Mouse (Mus musculus) neural tube, embryonic 13.5 days (tissue): ENCODE data around the gene Osbpl2. TPM values are rescaled to one million over a fixed set of nuclear protein-coding genes. Genes with fewer than 3 reads are reported as not detected.

Experiments
- ATAC-seq: fragments of 200-750 bp; cut with Nextera tagmentation; 2 replicates; pipeline ENCODE4 v1.8.0; 2017; ENCODE audit warnings: low read depth, mild to moderate bottlenecking, moderate TSS enrichment, moderate library complexity
- H3K27ac ChIP-seq: fragments of 300-500 bp; sonication (generic); replicated peaks from 2 replicates; pipeline ENCODE4 v1.5.1; 2015; ENCODE audit warnings: moderate library complexity, mild to moderate bottlenecking, inconsistent platforms
- H3K27me3 ChIP-seq: fragments of 300-500 bp; sonication (generic); 2 replicates; pipeline ENCODE4 v1.6.1; 2015; ENCODE audit warnings: mild to moderate bottlenecking, inconsistent platforms
- H3K36me3 ChIP-seq: fragments of 300-500 bp; sonication (generic); 2 replicates; pipeline ENCODE4 v1.6.1; 2015; ENCODE audit warnings: mild to moderate bottlenecking, inconsistent platforms
- H3K4me1 ChIP-seq: fragments of 300-500 bp; sonication (generic); replicated peaks from 2 replicates; pipeline ENCODE4 v1.6.1; 2015; ENCODE audit warnings: inconsistent platforms
- H3K4me2 ChIP-seq: fragments of 300-500 bp; sonication (generic); 2 replicates; pipeline ENCODE4 v1.6.1; 2015; ENCODE audit warnings: inconsistent platforms, mild to moderate bottlenecking, moderate library complexity
- H3K4me3 ChIP-seq: fragments of 300-500 bp; sonication (generic); 2 replicates; pipeline ENCODE4 v1.5.1; 2015; ENCODE audit warnings: mild to moderate bottlenecking, inconsistent platforms
- H3K9ac ChIP-seq: fragments of 300-500 bp; sonication (generic); 2 replicates; pipeline ENCODE4 v1.6.1; 2015; ENCODE audit warnings: moderate library complexity, mild to moderate bottlenecking, inconsistent platforms
- H3K9me3 ChIP-seq: fragments of 300-500 bp; sonication (generic); 2 replicates; pipeline ENCODE4 v1.6.1; 2016; ENCODE audit warnings: inconsistent platforms
- WGBS: fragments of 180-500 bp; shearing (Covaris S2); methylation state at CpG from one replicate; pipeline ENCODE4 v1.1.7; 2015; 5-methylcytosine and 5-hydroxymethylcytosine counted together
- polyA plus RNA-seq: library from polyadenylated mRNA; unstranded; fragments of >200 nt; fragmentation: Nextera tagmentation; extraction: Ambion mirVana; gene quantifications from 2 replicates; pipeline ENCODE4 v1.2.1, GENCODE M21; 2015

Gene Osbpl2
- polyA plus RNA-seq, 1 experiment from 2014 or later, result 61.2 TPM

- no peaks in the 10 kb centered on the region for H3K9me3 ChIP-seq
- 74% methylated on average over 10 of the region's 10 CpGs for whole genome bisulfite sequencing
- no peak overlapping the region for H3K9ac ChIP-seq
- no peak overlapping the region for H3K4me2 ChIP-seq
- H3K4me3 ChIP-seq, result no peak overlapping the region
- no peak overlapping the region for H3K27ac ChIP-seq
- H3K27me3 ChIP-seq, result no peaks in the 10 kb centered on the region
- peaks cover 36% of the 10 kb centered on the region for H3K4me1 ChIP-seq
- peak; percentile 28; the same call in 1 of the 2 replicates for ATAC-seq
- no peaks in the 10 kb centered on the region for H3K36me3 ChIP-seq
These were observed 78.4 kb downstream of the Osbpl2 start for GRCm38 (mm10) chr2:180197323-180198037.

DNA sequence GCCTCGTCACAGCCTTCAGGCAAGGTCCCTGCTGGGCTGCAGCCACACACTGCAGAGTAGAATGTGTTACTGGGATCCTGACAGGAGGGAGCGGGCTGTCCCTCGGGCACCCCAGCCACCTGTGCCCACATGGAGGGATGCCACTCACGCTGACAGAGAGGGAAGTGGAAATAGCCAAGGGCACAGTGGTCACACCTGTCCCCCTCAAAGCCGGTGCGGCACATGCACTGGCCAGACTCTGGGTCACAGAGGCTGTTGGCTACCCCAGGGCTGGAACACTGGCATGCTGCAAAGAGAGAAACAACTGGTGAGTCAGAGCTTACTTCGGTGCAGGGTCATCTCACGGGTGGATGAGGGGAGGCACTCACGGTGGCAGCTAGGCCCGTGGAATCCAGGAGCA is 79.7 kb downstream of the Osbpl2 start:
- H3K9ac ChIP-seq, result 0 out of 2 replicates have a peak overlapping the region, but pooled peaks have one; percentile 22
- no peak overlapping the region for H3K4me2 ChIP-seq
- no peak overlapping the region for H3K4me3 ChIP-seq
- H3K27me3 ChIP-seq, result no peaks in the 10 kb centered on the region
- WGBS, result 84% methylated on average over 10 of the region's 10 CpGs
- no peaks in the 10 kb centered on the region for H3K9me3 ChIP-seq
- H3K4me1 ChIP-seq, result peaks cover 46% of the 10 kb centered on the region
- no peak for ATAC-seq
- H3K36me3 ChIP-seq, result no peaks in the 10 kb centered on the region
- no peak overlapping the region for H3K27ac ChIP-seq

- ATAC-seq, result no peak
- H3K9me3 ChIP-seq, result no peaks in the 10 kb centered on the region
- H3K9ac ChIP-seq, result 0 out of 2 replicates have a peak overlapping the region, but pooled peaks have one; percentile 22
- H3K27me3 ChIP-seq, result no peaks in the 10 kb centered on the region
- peaks cover 59% of the 10 kb centered on the region for H3K4me1 ChIP-seq
- no peaks in the 10 kb centered on the region for H3K36me3 ChIP-seq
- no peak overlapping the region for H3K4me3 ChIP-seq
- H3K27ac ChIP-seq, result no peak overlapping the region
- WGBS, result 47% methylated on average over 11 of the region's 11 CpGs
- H3K4me2 ChIP-seq, result no peak overlapping the region
These were observed 81.6 kb downstream of the Osbpl2 start for GRCm38 (mm10) chr2:180200681-180201080.

- Histone ChIP-seq H3K9ac (0 out of 2 replicates have a peak overlapping the region, but pooled peaks have one; percentile 22), H3K36me3 (no peaks in the 10 kb centered on the region), H3K4me3 (no peak overlapping the region), H3K4me1 (peaks cover 66% of the 10 kb centered on the region), H3K4me2 (no peak overlapping the region), H3K9me3 (no peaks in the 10 kb centered on the region), H3K27ac (no peak overlapping the region), H3K27me3 (no peaks in the 10 kb centered on the region)
- no peak for ATAC-seq
- WGBS, result 82% methylated on average over 9 of the region's 9 CpGs
These were observed 82.2 kb downstream of the Osbpl2 start for GRCm38 (mm10) chr2:180201303-180201702.

- H3K9ac ChIP-seq, result no peak overlapping the region
- no peak overlapping the region for H3K4me2 ChIP-seq
- ATAC-seq, result no peak
- H3K27me3 ChIP-seq, result no peaks in the 10 kb centered on the region
- H3K36me3 ChIP-seq, result no peaks in the 10 kb centered on the region
- H3K4me1 ChIP-seq, result peaks cover 68% of the 10 kb centered on the region
- H3K9me3 ChIP-seq, result no peaks in the 10 kb centered on the region
- H3K27ac ChIP-seq, result no peak overlapping the region
- 90% methylated on average over 14 of the region's 14 CpGs for WGBS
- H3K4me3 ChIP-seq, result no peak overlapping the region
These were observed 83.2 kb downstream of the Osbpl2 start for GRCm38 (mm10) chr2:180202263-180202662.

GRCm38 (mm10) chr2:180202805-180203204 is 83.7 kb downstream of the Osbpl2 start:
- H3K9ac ChIP-seq, result no peak overlapping the region
- no peaks in the 10 kb centered on the region for H3K36me3 ChIP-seq
- peaks cover 66% of the 10 kb centered on the region for H3K4me1 ChIP-seq
- no peak overlapping the region for H3K4me2 ChIP-seq
- H3K27ac ChIP-seq, result no peak overlapping the region
- 57% methylated on average over 10 of the region's 10 CpGs for WGBS
- no peaks in the 10 kb centered on the region for H3K9me3 ChIP-seq
- H3K27me3 ChIP-seq, result no peaks in the 10 kb centered on the region
- ATAC-seq, result no peak
- no peak overlapping the region for H3K4me3 ChIP-seq

DNA sequence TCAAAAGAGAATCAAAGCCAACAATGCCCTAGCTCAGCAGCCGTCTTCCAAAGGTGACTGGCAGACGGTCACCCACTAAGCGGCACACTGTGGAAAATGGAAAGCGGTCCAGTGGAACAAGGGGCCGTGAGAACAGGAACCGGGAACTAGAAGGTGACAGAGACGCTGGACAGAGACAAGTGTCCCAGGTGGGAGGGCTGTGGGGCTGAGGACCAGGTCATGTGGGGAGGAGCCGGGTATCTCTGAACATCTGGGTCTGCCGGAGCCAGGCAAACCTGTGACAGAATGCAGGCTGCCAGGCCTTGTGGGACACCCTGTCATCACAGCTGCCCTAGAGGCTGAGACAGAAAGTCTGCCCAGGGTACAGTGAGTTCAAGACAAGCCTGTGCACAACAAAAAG is 85.4 kb downstream of the Osbpl2 start:
- no peak overlapping the region for H3K4me3 ChIP-seq
- H3K4me2 ChIP-seq, result no peak overlapping the region
- H3K4me1 ChIP-seq, result peaks cover 64% of the 10 kb centered on the region
- WGBS, result 90% methylated on average over 9 of the region's 9 CpGs
- peak overlapping the region; percentile 90 for H3K27ac ChIP-seq
- H3K9me3 ChIP-seq, result no peaks in the 10 kb centered on the region
- H3K36me3 ChIP-seq, result no peaks in the 10 kb centered on the region
- H3K9ac ChIP-seq, result no peak overlapping the region
- ATAC-seq, result no peak
- no peaks in the 10 kb centered on the region for H3K27me3 ChIP-seq

DNA sequence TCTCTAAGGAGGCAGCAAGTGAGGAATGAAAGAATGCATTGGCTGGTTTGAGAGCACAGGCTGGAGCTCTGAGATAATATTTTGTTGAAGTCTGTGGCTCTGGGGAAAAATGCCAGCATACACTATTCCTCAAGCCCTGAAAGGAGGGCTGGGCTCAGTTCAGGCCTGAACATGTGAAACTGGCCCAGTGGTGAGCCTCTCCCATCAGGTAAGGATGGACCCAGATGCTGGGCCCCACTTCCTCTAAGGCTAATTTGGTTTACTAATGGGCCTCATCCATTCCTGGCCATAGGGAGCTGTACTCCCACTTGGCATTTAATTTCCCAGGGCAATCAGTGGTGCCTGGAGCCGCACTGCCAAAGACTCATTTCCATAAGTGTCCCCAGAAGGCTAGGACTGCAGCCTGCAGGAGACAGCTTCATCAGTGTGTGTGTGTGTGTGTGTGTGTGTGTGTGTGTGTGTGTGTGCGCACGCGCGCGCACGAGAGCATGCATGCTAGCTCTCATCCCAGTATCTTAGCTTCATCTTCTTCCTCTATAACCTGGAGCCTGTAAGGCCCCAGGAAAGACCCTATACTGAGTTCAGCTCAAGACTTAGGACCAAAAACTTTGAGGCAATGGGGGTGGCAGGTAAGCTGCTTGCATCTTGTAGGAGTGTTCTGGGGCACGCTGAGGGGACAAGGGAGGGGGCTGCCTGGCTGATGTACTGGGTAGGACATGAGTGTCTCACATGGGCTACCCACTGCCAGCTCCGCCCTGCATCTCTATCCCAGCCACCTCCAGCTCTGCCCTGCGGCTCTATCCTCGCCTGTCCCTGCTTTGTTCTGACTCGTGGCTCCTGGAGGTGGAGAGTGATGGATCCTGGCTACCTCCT is 86.2 kb downstream of the Osbpl2 start:
- H3K4me2 ChIP-seq, result peak overlapping the region; percentile 24; the same call in 1 of the 2 replicates
- peak; percentile 86 for ATAC-seq

GRCm38 (mm10) chr2:180205956-180206280 is 86.8 kb downstream of the Osbpl2 start:
- Histone ChIP-seq H3K4me2 (peak overlapping the region; percentile 24; the same call in 1 of the 2 replicates), H3K27me3 (no peaks in the 10 kb centered on the region), H3K4me1 (peaks cover 52% of the 10 kb centered on the region), H3K36me3 (no peaks in the 10 kb centered on the region), H3K9ac (peak overlapping the region; percentile 49), H3K9me3 (no peaks in the 10 kb centered on the region), H3K4me3 (no peak overlapping the region), H3K27ac (peak overlapping the region; percentile 90)
- WGBS, result 58% methylated on average over 2 of the region's 2 CpGs
- ATAC-seq, result peak; percentile 25; the same call in 1 of the 2 replicates

More for the DNA sequence above, 86.2 kb downstream of the Osbpl2 start:
- no peaks in the 10 kb centered on the region for H3K9me3 ChIP-seq
- H3K27me3 ChIP-seq, result no peaks in the 10 kb centered on the region
- peak overlapping the region; percentile 90 for H3K27ac ChIP-seq
- H3K4me1 ChIP-seq, result peaks cover 58% of the 10 kb centered on the region
- H3K9ac ChIP-seq, result peak overlapping the region; percentile 49
- H3K36me3 ChIP-seq, result no peaks in the 10 kb centered on the region
- H3K4me3 ChIP-seq, result no peak overlapping the region
- 40% methylated on average over 12 of the region's 12 CpGs for WGBS

- Histone ChIP-seq H3K4me1 (peaks cover 39% of the 10 kb centered on the region), H3K27me3 (no peaks in the 10 kb centered on the region), H3K4me3 (no peak overlapping the region), H3K9ac (no peak overlapping the region), H3K27ac (no peak overlapping the region), H3K9me3 (no peaks in the 10 kb centered on the region), H3K36me3 (no peaks in the 10 kb centered on the region), H3K4me2 (no peak overlapping the region)
- 44% methylated on average over 7 of the region's 7 CpGs for WGBS
- no peak for ATAC-seq
These were observed 88.7 kb downstream of the Osbpl2 start for GRCm38 (mm10) chr2:180207840-180208239.

DNA sequence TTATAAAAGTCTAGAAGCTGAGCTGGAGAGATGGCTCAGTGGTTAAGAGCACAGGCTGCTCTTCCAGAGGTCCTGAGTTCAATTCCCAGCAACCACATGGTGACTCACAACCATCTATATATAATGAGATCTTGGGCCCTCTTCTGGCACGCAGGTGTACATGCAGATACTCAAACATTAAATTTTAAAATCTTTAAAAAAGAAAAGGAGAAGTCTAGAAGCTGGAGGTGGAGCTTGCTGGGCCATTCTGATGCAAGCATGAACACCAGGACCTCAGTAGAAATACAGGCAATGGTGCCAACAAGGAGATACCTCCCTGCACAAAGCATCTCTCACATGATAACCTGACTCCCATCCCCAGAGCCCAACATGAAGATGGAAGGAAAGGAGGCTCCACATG is 89.9 kb downstream of the Osbpl2 start:
- Histone ChIP-seq H3K4me2 (no peak overlapping the region), H3K27ac (no peak overlapping the region), H3K36me3 (no peaks in the 10 kb centered on the region), H3K4me3 (no peak overlapping the region), H3K4me1 (peaks cover 33% of the 10 kb centered on the region), H3K27me3 (no peaks in the 10 kb centered on the region), H3K9me3 (no peaks in the 10 kb centered on the region), H3K9ac (no peak overlapping the region)
- 95% methylated on average over 1 of the region's 1 CpGs for WGBS
- ATAC-seq, result no peak

GRCm38 (mm10) chr2:180212255-180212654 is 93.1 kb downstream of the Osbpl2 start:
- no peak overlapping the region for H3K4me3 ChIP-seq
- peaks cover 20% of the 10 kb centered on the region for H3K4me1 ChIP-seq
- H3K27me3 ChIP-seq, result no peaks in the 10 kb centered on the region
- no peaks in the 10 kb centered on the region for H3K9me3 ChIP-seq
- no peak for ATAC-seq
- no peak overlapping the region for H3K9ac ChIP-seq
- 92% methylated on average over 3 of the region's 3 CpGs for WGBS
- no peaks in the 10 kb centered on the region for H3K36me3 ChIP-seq
- H3K4me2 ChIP-seq, result no peak overlapping the region
- H3K27ac ChIP-seq, result no peak overlapping the region
